Mouse (Mus musculus): ENCODE data around the gene Gm10577. TPM values are rescaled to one million over a fixed set of nuclear protein-coding genes. Genes with fewer than 3 reads are reported as not detected.

Gm10577 gene
- polyA plus RNA-seq (2012; rRNA removed) (not detected in 2 replicates), polyA plus RNA-seq (2014; fragmentation: Nextera tagmentation; extraction: Ambion mirVana) (not detected in 2 replicates)

GRCm38 (mm10) chr4:101020596-101020995, at the start of gene Gm10577:
Gene Gm10577, minus strand, starts transcription at chr4:101020696.
- WGBS (ENCODE audit: insufficient replicate concordance) = 59% methylated on average over 4 of the region's 4 CpGs
- H3K27me3 ChIP-seq (ENCODE audit: control insufficient read depth, insufficient read depth, low read length) = no peaks in the 10 kb centered on the region
- H3K36me3 ChIP-seq (replicated peaks; ENCODE audit: control insufficient read depth, insufficient read depth, low read depth) = no peaks in the 10 kb centered on the region
- no peak within 1 kb of the TSS for H3K4me2 ChIP-seq (ENCODE audit: low read depth)
- no peak for TF ChIP-seq EP300 (IDR thresholded peaks at IDR 0.05; ENCODE audit: low read depth)
- no peak for TF ChIP-seq CTCF (IDR thresholded peaks at IDR 0.05; ENCODE audit: low read depth)
- no peak within 1 kb of the TSS for H3K4me3 ChIP-seq (ENCODE audit: insufficient read depth in 1 of 2, low read depth in 2 of 2, low read length in 2 of 2)
- ATAC-seq (ENCODE audit: insufficient read depth) = no peak
- no peaks in the 10 kb centered on the region for H3K4me1 ChIP-seq (replicated peaks; ENCODE audit: control insufficient read depth in 2 of 2, insufficient read depth in 2 of 2, low read length in 1 of 2)
- H3K9me3 ChIP-seq (ENCODE audit: control insufficient read depth, low read length) = no peaks in the 10 kb centered on the region; the same call in 1 of the 2 replicates
- no peak within 1 kb of the TSS for H3K9ac ChIP-seq (replicated peaks)
- H3K27ac ChIP-seq = no peak within 1 kb of the TSS
- DNase-seq (ENCODE audit: low read depth in 3 of 3, low spot score in 3 of 3) = no peak

- Histone ChIP-seq H3K9ac (replicated peaks) (no peak overlapping the region; the same call in 1 of the 2 replicates), H3K4me2 (ENCODE audit: low read depth) (peak overlapping the region; percentile 70), H3K4me1 (replicated peaks; ENCODE audit: control insufficient read depth in 2 of 2, insufficient read depth in 2 of 2, low read length in 1 of 2) (no peaks in the 10 kb centered on the region), H3K36me3 (replicated peaks; ENCODE audit: control insufficient read depth, insufficient read depth, low read depth) (no peaks in the 10 kb centered on the region), H3K27ac (no peak overlapping the region), H3K27me3 (ENCODE audit: control insufficient read depth, insufficient read depth, low read length) (peaks cover 29% of the 10 kb centered on the region), H3K4me3 (ENCODE audit: insufficient read depth in 1 of 2, low read depth in 2 of 2, low read length in 2 of 2) (peak overlapping the region; percentile 31 to 60), H3K9me3 (ENCODE audit: control insufficient read depth, low read length) (no peaks in the 10 kb centered on the region)
- DNase-seq (ENCODE audit: low read depth in 3 of 3, low spot score in 3 of 3) = no peak
- ATAC-seq (ENCODE audit: insufficient read depth) = no peak
- 2% methylated on average over 55 of the region's 55 CpGs for WGBS (ENCODE audit: insufficient replicate concordance)
- TF ChIP-seq EP300 (IDR thresholded peaks at IDR 0.05; ENCODE audit: low read depth) (no peak), CTCF (IDR thresholded peaks at IDR 0.05; ENCODE audit: low read depth) (no peak)
Measured at GRCm38 (mm10) chr4:101069154-101069971, 48.9 kb upstream of the Gm10577 start.

- no peak for ATAC-seq (ENCODE audit: insufficient read depth)
- Histone ChIP-seq H3K9ac (replicated peaks) (no peak within 1 kb of the TSS; the same call in 1 of the 2 replicates), H3K36me3 (replicated peaks; ENCODE audit: control insufficient read depth, insufficient read depth, low read depth) (no peaks in the 10 kb centered on the region), H3K27me3 (ENCODE audit: control insufficient read depth, insufficient read depth, low read length) (peaks cover 29% of the 10 kb centered on the region), H3K4me2 (ENCODE audit: low read depth) (peak within 1 kb of the TSS; percentile 70), H3K27ac (no peak within 1 kb of the TSS), H3K4me3 (ENCODE audit: insufficient read depth in 1 of 2, low read depth in 2 of 2, low read length in 2 of 2) (peak within 1 kb of the TSS; percentile 44 to 60), H3K4me1 (replicated peaks; ENCODE audit: control insufficient read depth in 2 of 2, insufficient read depth in 2 of 2, low read length in 1 of 2) (no peaks in the 10 kb centered on the region), H3K9me3 (ENCODE audit: control insufficient read depth, low read length) (no peaks in the 10 kb centered on the region)
- no peak for DNase-seq (ENCODE audit: low read depth in 3 of 3, low spot score in 3 of 3)
- TF ChIP-seq EP300 (IDR thresholded peaks at IDR 0.05; ENCODE audit: low read depth) (no peak), CTCF (IDR thresholded peaks at IDR 0.05; ENCODE audit: low read depth) (no peak)
- 2% methylated on average over 50 of the region's 54 CpGs for WGBS (ENCODE audit: insufficient replicate concordance)
Measured at GRCm38 (mm10) chr4:101068786-101069153, 48.3 kb upstream of the Gm10577 start, which contains the start of gene Raver2. Gene Raver2, plus strand, starts transcription at chr4:101068983.

- H3K4me1 ChIP-seq (replicated peaks; ENCODE audit: control insufficient read depth in 2 of 2, insufficient read depth in 2 of 2, low read length in 1 of 2) = no peaks in the 10 kb centered on the region
- no peak overlapping the region for H3K27ac ChIP-seq
- no peaks in the 10 kb centered on the region for H3K9me3 ChIP-seq (ENCODE audit: control insufficient read depth, low read length)
- H3K9ac ChIP-seq (replicated peaks) = no peak overlapping the region
- no peak overlapping the region for H3K4me2 ChIP-seq (ENCODE audit: low read depth)
- ATAC-seq (ENCODE audit: insufficient read depth) = no peak
- no peak for DNase-seq (ENCODE audit: low read depth in 3 of 3, low spot score in 3 of 3)
- WGBS (ENCODE audit: insufficient replicate concordance) = 50% methylated on average over 5 of the region's 5 CpGs
- H3K36me3 ChIP-seq (replicated peaks; ENCODE audit: control insufficient read depth, insufficient read depth, low read depth) = no peaks in the 10 kb centered on the region
- peaks cover 29% of the 10 kb centered on the region for H3K27me3 ChIP-seq (ENCODE audit: control insufficient read depth, insufficient read depth, low read length)
- H3K4me3 ChIP-seq (ENCODE audit: insufficient read depth in 1 of 2, low read depth in 2 of 2, low read length in 2 of 2) = no peak overlapping the region
- TF ChIP-seq EP300 (IDR thresholded peaks at IDR 0.05; ENCODE audit: low read depth) (no peak), CTCF (IDR thresholded peaks at IDR 0.05; ENCODE audit: low read depth) (no peak)
Measured at GRCm38 (mm10) chr4:101066401-101066800, 45.9 kb upstream of the Gm10577 start.

- no peaks in the 10 kb centered on the region for H3K27me3 ChIP-seq (ENCODE audit: control insufficient read depth, insufficient read depth, low read length)
- no peaks in the 10 kb centered on the region for H3K4me1 ChIP-seq (replicated peaks; ENCODE audit: control insufficient read depth in 2 of 2, insufficient read depth in 2 of 2, low read length in 1 of 2)
- H3K9me3 ChIP-seq (ENCODE audit: control insufficient read depth, low read length) = no peaks in the 10 kb centered on the region
- H3K4me3 ChIP-seq (ENCODE audit: insufficient read depth in 1 of 2, low read depth in 2 of 2, low read length in 2 of 2) = no peak overlapping the region
- ATAC-seq (ENCODE audit: insufficient read depth) (no peak), DNase-seq (ENCODE audit: low read depth in 3 of 3, low spot score in 3 of 3) (no peak)
- H3K36me3 ChIP-seq (replicated peaks; ENCODE audit: control insufficient read depth, insufficient read depth, low read depth) = no peaks in the 10 kb centered on the region
- WGBS (ENCODE audit: insufficient replicate concordance) = 50% methylated on average over 2 of the region's 2 CpGs
- TF ChIP-seq CTCF (IDR thresholded peaks at IDR 0.05; ENCODE audit: low read depth) (no peak), EP300 (IDR thresholded peaks at IDR 0.05; ENCODE audit: low read depth) (no peak)
- H3K4me2 ChIP-seq (ENCODE audit: low read depth) = no peak overlapping the region
- no peak overlapping the region for H3K27ac ChIP-seq
- no peak overlapping the region for H3K9ac ChIP-seq (replicated peaks)
Measured at GRCm38 (mm10) chr4:101062146-101062545, 41.6 kb upstream of the Gm10577 start.

Data from liver, embryonic 14.5 days (tissue).